Mouse (Mus musculus) spleen, adult 2 months (tissue): ENCODE measurements around the gene Med19.

Experiments
- CTCF ChIP-seq: fragments of 200-500 bp; IDR thresholded peaks from 2 replicates; pipeline ENCODE4 v1.5.1; 2011; ENCODE audit warnings: mild to moderate bottlenecking, inconsistent platforms; ENCODE audit not compliant: insufficient read depth, insufficient read length, insufficient replicate concordance; ENCODE audit errors: extremely low read depth
- POLR2A ChIP-seq: fragments of 200-500 bp; IDR thresholded peaks from 2 replicates; pipeline ENCODE4 v1.6.1; 2011; ENCODE audit warnings: low read depth, low read length, inconsistent platforms

DNA sequence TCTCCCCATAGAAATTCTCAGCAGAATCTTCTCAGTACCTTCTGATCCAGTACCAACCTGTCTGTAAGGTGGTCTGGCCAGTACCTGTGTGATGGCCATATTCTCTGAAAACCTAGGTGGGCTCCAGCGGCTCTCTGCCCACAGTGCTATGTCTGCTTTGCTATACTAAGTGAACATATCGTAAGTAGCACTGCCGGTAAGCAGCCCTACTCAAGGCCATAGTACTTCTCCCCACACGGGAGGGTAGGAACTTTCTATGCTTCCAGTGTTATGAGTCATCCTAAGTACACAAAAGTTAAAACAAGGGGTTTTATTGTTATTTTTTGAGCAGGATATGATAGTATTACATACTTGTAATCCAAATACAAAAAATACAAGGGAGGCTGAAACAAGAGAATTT lies 44.2 kb upstream of the Med19 start:
- no peak for TF ChIP-seq CTCF
- TF ChIP-seq POLR2A = no peak
